Mouse (Mus musculus): Measurements from ENCODE around the gene Ralgps1.

DNA sequence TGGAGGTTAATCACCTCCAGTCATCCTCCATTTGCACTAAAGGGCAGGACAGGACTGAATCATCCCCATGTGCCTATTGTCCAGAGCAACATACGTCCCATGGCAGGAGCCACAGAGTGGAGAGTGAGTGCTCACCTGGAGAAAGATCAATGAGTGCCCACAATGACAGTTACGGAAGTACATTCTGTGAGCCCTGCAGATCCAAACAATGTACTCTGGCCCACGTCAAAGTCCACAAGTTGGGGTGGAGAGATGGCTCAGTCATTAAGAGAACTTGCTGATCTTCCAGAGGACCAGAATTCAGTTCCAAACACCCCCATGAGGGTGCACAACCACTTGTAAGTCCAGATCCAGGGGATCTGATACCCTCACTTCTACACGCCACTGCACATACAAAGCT is 7.4 kb downstream of the Ralgps1 start:
- TF ChIP-seq GATA1 (IDR thresholded peaks at IDR 0.05; ENCODE audit: borderline replicate concordance, low read length), result no peak
- TF ChIP-seq FLI1 (IDR thresholded peaks at IDR 0.05; ENCODE audit: low read length), result no peak
